Mouse (Mus musculus) kidney, postnatal 36 days (tissue): ENCODE data around the gene 1700029J07Rik.

ENCODE experiments used
- DNase-seq, 2 experiments: peaks; one replicate each; pipeline ENCODE4 v3.0.0; 2021 to 2022; ENCODE audit warnings: mixed read lengths in 2 of 2

The 1700029J07Rik gene

DNA sequence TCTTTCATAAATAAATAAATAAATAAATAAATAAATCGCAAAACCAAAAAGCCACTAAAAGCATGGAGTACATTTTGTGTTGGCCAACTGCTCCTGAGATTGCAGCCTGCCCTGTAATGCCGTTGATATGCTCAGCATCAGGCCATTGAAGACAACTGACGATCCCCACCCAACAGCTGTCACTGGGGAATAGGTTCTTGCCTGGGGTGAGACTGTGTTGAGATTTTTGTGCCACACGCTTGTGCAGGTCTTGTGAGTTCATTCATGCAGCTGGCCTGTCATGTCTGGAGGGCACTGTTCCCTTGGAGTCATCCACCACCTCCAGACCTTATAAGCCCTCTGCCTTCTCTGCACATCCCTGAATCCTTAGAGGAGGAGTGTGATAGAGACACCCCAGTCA, 28.8 kb downstream of the 1700029J07Rik start:
- DNase-seq, result no peak

DNA sequence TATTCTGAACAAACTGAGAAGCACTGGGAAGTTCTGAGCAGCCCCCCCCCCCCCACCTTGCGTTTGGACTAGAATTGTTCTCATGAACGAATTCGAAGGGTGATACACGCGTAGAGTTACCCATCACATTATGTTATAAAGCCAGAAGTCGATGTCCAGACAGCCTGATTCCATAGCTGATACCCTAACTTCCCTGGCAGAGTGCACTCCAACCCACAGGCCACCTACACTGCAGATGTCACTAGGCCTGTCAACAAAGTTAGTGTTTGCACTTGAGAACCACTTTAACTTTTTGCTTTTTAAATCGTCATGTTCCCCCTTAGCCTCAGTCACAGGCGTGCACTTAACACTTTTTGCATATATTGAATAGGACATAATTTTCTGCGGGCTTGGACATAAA, 38.1 kb downstream of the 1700029J07Rik start:
- DNase-seq, result no peak

DNA sequence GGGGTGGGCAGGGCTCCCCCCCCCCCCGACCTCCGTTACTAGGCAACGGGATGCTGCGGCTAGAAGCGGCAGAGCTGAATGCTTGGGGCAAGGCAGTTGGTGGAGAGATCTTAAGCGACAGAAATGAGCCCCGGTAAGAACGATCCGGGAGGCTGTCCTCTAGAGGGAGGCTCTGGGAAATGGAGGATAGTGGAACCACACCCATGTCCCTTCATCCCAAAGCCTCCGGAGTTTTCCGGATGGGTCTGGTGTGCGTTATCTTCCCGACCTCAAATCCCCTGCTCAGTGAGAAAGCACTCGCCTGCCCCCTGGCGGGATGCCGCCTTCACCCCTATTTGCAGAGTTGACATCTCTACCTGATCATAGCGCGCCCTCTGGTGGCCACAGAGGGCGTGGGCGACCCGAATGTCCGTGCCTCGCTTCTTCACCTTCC, 40.5 kb downstream of the 1700029J07Rik start, which contains the start of gene Ccdc110:
Ccdc110 (plus strand) TSS at position 38 of the 433 bp plus-strand sequence.
- DNase-seq, result peak; percentile 92 to 99

DNA sequence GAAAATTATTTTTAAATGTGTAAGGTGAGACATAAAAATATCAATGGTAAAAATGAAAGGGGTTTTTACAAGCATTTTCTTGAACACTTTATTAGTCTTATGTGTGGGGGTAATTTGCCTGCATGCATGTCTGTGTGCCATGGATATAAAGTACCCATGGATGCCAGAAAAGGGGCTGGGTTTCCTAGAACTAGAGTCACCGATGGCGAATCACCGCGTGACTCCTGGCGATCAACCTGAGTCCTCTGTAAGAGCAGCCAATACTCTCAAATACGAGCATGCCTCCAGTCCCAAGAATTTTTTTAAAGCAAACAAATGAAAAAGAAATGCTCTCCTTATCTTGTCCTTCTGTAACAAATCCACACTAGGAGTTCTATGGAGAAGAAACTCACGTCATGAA, 52.9 kb downstream of the 1700029J07Rik start:
- DNase-seq, result no peak

DNA sequence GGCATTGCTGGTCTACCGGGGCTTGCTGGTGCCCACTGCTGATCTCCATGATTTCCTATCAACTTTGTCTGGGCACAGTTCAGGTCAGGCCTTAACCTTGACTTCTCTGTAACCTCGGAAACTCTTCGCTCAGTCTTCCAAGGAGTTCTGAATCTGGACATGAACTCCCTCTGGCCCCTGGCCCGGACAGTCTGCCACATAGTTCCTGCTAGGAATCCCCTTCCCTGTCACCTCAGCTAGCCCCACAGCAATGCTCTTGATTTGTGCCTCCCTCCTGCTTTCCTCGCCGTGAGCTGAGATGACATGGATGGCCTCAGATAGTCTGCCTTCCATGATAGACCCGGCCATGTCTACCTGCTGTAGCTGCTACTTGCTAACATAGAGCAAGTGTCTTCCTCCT, 54.7 kb downstream of the 1700029J07Rik start:
- DNase-seq, result no peak

DNA sequence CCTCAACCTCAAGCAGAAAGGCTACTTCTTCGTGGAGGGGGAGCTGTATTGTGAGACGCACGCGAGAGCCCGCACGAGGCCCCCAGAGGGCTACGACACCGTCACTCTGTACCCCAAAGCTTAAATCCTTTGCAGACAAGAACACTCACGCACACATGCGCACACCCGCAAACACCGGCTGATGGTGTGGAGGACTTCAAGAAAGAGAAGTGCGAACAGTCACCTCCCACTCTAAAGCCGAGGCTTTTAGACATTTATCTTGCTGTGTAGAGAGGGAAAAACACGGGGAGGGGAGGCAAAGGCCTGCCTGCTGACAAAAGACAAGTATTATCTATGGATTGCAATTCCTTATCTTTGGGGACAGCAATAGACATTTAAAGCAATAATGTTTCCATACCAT, 56.2 kb downstream of the 1700029J07Rik start:
- DNase-seq, result no peak

DNA sequence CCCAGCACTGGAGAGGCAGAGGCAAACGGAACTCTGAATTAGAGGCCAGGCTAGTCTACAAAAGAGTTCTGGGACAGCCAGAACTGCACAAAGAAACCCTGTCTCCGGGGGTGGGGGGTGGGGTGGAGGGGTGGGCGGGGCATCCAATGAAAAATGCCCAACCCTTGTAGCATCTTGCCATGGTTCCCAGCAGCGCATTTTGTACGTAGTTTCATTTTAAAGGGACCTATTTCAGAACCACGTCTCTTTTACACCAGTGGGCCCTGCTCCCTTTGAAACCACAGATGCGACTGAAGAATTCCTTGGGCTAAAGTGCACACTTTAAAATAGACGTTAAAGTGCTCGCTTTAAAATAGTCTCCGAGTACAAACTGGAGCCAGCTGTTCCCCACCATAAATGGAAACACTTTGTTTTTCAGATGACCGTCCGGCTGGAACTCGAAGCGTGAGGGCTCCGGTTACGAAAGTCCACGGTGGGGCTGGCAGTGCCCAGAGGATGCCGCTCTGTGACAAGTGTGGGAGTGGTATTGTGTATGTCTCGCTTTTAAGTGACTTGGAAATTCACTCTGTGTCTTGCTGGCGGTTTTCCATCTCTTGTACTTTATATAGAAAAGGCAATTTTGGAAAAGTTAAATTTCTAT, 57.9 kb downstream of the 1700029J07Rik start:
- DNase-seq, result peak; percentile 5 to 13

DNA sequence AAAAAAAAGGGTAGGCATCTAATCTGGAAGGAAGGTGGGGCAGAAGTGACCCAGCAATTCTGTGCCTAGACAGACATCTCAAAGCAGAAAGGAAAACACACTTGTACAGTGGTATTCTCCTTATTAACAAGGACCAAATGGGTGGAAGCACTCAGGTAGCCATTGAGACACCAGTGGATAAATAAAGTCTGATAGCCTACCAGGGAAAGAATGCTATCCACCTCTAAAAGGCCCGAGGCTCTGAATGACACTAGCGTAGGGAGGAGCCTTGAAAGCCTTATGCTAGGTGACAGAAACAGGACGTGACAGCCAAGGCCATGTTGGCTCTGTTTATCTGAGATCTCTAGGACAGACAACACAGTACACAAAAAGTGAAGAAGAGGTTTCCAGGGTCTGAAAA, 58.6 kb downstream of the 1700029J07Rik start:
- DNase-seq, result no peak

DNA sequence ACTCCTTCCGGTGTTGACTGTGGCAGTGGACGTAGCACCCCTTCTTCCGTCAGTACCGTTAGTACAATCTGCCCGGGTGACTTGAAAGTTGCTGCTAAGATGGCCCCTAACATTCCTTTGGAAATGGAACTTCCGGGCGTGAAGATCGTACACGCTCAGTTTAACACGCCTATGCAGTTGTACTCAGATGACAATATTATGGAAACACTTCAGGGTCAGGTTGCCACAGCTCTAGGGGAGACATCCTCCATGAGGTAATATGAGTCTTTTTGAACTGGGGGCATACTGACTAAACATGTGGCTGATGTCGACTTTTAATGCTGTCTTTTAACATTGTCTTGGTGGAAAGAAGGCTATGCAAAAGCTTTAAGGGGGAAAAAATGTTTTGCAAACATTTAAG, 61.3 kb downstream of the 1700029J07Rik start:
- DNase-seq, result no peak

DNA sequence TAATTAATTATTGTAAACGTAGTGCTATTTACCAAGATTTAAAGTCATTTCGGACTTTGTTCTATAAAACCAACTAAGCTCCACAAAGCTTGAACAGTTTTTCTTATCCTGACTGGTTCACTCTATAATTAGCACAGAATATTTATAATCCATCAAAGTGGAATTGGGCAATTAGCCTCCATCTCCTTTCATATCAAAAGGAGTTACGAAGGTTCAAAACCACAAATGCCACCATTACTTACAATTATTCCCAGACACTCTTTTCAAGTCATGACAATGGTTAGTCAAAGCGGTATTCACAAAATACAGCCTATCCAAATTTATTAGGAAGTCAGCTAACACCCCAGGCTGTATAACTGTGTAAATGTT, 68.8 kb downstream of the 1700029J07Rik start:
- no peak for DNase-seq

DNA sequence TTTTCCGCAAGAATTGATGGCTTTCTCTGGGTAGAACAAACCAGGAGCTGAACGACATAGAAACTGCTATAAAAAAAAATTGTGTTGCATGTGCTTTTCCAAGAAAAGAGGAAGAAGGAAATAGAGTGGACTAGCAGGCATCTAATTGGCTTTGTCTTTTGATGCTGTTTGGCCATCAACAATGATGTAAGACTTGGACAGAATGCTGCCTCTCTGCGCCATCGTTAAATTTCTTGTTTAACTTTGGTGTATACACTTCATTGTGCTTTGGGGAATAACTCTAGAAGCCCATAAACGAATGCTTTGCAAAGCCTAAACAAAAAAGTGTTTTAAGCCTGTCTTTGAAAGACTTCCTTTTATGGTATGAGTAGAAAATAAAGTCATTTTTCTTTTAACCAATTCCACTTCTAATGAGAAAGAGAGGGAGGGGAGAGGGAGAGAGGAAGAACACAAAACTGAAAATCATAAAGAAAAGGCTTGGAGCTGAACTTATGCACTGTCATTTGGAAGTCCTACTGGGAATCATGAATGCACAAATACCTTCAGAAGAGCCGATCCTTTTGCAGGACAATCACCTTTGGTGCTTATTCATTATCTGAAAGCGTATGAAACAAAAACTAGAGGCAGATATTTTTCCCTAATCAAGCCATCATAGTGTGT, 69.3 kb downstream of the 1700029J07Rik start:
- no peak for DNase-seq

DNA sequence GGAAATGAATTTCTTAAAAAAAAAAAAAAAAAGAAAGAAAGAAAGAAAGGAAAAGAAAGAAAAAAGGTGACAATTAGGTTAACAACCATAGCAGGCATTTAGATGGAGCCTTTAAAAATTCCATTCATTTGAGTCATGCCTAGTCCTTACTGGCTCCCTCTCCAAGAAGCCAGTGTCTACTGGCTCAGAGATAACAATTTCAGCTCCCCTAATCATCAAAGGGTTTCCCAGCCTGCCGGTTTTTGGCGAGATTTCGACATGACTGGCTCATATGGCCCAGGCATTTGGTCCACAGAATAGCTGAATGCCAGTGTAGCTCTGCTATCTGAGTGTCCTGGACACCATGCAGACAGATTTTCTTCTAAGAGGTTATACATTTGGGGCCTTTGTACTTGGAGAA, 71.4 kb downstream of the 1700029J07Rik start:
- DNase-seq, result no peak
